ENCODE assay signal across 24 mouse cellular contexts in the genomic region with DNA sequence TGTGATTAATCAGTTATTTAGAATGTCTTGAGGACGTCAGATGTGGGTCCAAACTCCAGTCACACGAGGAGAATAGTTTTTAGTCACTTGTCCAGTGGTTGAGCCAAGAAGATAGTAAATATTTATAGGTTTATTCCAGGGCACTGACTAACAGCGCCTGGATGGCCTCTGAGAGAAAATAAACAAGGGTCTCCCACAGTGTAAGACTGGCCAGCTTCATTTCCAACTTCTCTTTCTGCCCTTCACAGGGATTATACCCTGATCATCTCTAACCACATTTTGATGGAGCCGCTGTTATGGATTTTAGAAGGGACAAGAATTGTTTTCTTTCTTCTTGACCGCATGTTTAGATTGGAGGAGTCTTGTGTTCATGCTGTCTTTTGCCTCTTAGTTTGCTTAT.
DNase-seq lines count a peak whose midpoint lies in the region; ATAC-seq and TF ChIP-seq lines count a peak whose summit lies in the region.
"Had no signal": no experiment of that assay in that cellular context is flagged by ENCODE, and none has a peak within 500 bp of the region (broad histone marks: within the 10 kb centered on the region; RNA-seq: fewer than 3 reads in every experiment).

No protein-coding gene starts in this region.

- no peak overlapping the region for H3K27ac ChIP-seq in lung, embryonic 14.5 days (ENCODE audit: low read depth)
- no peak overlapping the region for H3K27ac ChIP-seq in lung, embryonic 16.5 days (ENCODE audit: low read length)
- H3K27ac ChIP-seq: embryonic facial prominence, embryonic 10.5 days; embryonic facial prominence, embryonic 12.5 days; forebrain, embryonic 13.5 days; forebrain, embryonic 15.5 days had no signal

- H3K4me2 ChIP-seq in lung, embryonic 14.5 days = no peak overlapping the region
- no peak overlapping the region for H3K4me2 ChIP-seq in lung, embryonic 16.5 days (ENCODE audit: low read depth, low read length)
- H3K4me2 ChIP-seq: embryonic facial prominence, embryonic 12.5 days; forebrain, embryonic 13.5 days; forebrain, embryonic 15.5 days had no signal

- H3K9ac ChIP-seq in lung, embryonic 14.5 days = no peak overlapping the region
- no peak overlapping the region for H3K9ac ChIP-seq in lung, embryonic 16.5 days (ENCODE audit: low read length)
- H3K9ac ChIP-seq: embryonic facial prominence, embryonic 12.5 days; forebrain, embryonic 13.5 days; forebrain, embryonic 15.5 days had no signal

- 47% methylated on average over 5 of the region's 5 CpGs for WGBS in lung, embryonic 14.5 days
- WGBS in lung, embryonic 16.5 days = 51% methylated on average over 5 of the region's 5 CpGs

- no peak for TF ChIP-seq CTCF in lung, embryonic 14.5 days (IDR thresholded peaks at IDR 0.05; ENCODE audit: low read depth)

- no peaks in the 10 kb centered on the region for H3K4me1 ChIP-seq in lung, embryonic 14.5 days (ENCODE audit: insufficient read depth)
- no peaks in the 10 kb centered on the region for H3K4me1 ChIP-seq in lung, embryonic 16.5 days (replicated peaks; ENCODE audit: control insufficient read depth, insufficient read depth, low read length)
- H3K4me1 ChIP-seq: embryonic facial prominence, embryonic 10.5 days; embryonic facial prominence, embryonic 12.5 days; forebrain, embryonic 13.5 days; forebrain, embryonic 15.5 days had no signal

- DNase-seq in lung, embryonic 14.5 days = peak; percentile 25
- DNase-seq in lung, postnatal 36 days = no peak
- no peak for DNase-seq in lung, postnatal 25 days (ENCODE audit: low spot score)
- peak; percentile 6 for DNase-seq in lung, postnatal 10 days
- no peak for DNase-seq in lung, postnatal 4 days
- DNase-seq: adrenal gland, adult 8-10 months; adrenal gland, postnatal 14 days; adrenal gland, postnatal 36 days; B cell, adult 2 months; cerebellum, adult 11-12 months; cerebellum, adult 2 months; cerebellum, adult 9-10 months; cerebellum, postnatal 10 days; cerebellum, postnatal 25 days had no signal

- no peaks in the 10 kb centered on the region for H3K27me3 ChIP-seq in lung, embryonic 14.5 days (ENCODE audit: insufficient read depth, low read length)
- no peaks in the 10 kb centered on the region for H3K27me3 ChIP-seq in lung, embryonic 16.5 days (ENCODE audit: control insufficient read depth, insufficient read depth, low read depth, low read length)
- H3K27me3 ChIP-seq: CH12.LX; embryonic facial prominence, embryonic 12.5 days; forebrain, embryonic 13.5 days; forebrain, embryonic 15.5 days; Patski had no signal

- no peaks in the 10 kb centered on the region for H3K9me3 ChIP-seq in lung, embryonic 14.5 days (ENCODE audit: low read depth, low read length)
- no peaks in the 10 kb centered on the region for H3K9me3 ChIP-seq in lung, embryonic 16.5 days (ENCODE audit: control insufficient read depth, low read length)
- H3K9me3 ChIP-seq: embryonic facial prominence, embryonic 10.5 days; embryonic facial prominence, embryonic 12.5 days; forebrain, embryonic 13.5 days; forebrain, embryonic 15.5 days had no signal

- no peak overlapping the region for H3K4me3 ChIP-seq in lung, embryonic 14.5 days (ENCODE audit: low read depth, low read length)
- H3K4me3 ChIP-seq in lung, embryonic 16.5 days (ENCODE audit: low read length) = no peak overlapping the region
- H3K4me3 ChIP-seq: embryonic facial prominence, embryonic 10.5 days; embryonic facial prominence, embryonic 12.5 days; forebrain, embryonic 13.5 days; forebrain, embryonic 15.5 days had no signal

- H3K36me3 ChIP-seq in lung, embryonic 14.5 days (ENCODE audit: insufficient read depth) = no peaks in the 10 kb centered on the region
- no peaks in the 10 kb centered on the region for H3K36me3 ChIP-seq in lung, embryonic 16.5 days (ENCODE audit: control insufficient read depth, insufficient read depth, low read length)
- H3K36me3 ChIP-seq: embryonic facial prominence, embryonic 10.5 days; embryonic facial prominence, embryonic 12.5 days; forebrain, embryonic 15.5 days; G1E had no signal

- peak; percentile 62; the same call in 1 of the 2 replicates for ATAC-seq in lung, embryonic 14.5 days (ENCODE audit: insufficient read depth)
- ATAC-seq in lung, embryonic 16.5 days (ENCODE audit: low read depth) = peak; percentile 38; the same call in 1 of the 2 replicates
- ATAC-seq: activated CD4-positive, CD25-positive, alpha-beta regulatory T cell, adult 4 months; CD4-positive, CD25-positive, alpha-beta regulatory T cell, adult 4 months; forebrain, embryonic 13.5 days; forebrain, embryonic 15.5 days; Patski had no signal

Comparison
In these comparisons a context has a peak if more than half of its experiments do, and no peak if none do; other contexts are left out.
1. DNase-seq: peak in lung, embryonic 14.5 days (single experiment) and lung, postnatal 10 days (single experiment); none in lung, postnatal 36 days (single experiment), lung, postnatal 25 days (single experiment) and lung, postnatal 4 days (0 of 2).